Comparison of ENCODE assay signal across 9 mouse cellular contexts in genomic region chr17:46162551-46162950, GRCm38 (mm10). TPM values are rescaled to one million over a fixed set of nuclear protein-coding genes. Genes with fewer than 3 reads are reported as not detected.
DNase-seq lines count a peak whose midpoint lies in the region; ATAC-seq and TF ChIP-seq lines count a peak whose summit lies in the region.
"Had no signal": no experiment of that assay in that cellular context is flagged by ENCODE, and none has a peak within 500 bp of the region (broad histone marks: within the 10 kb centered on the region; RNA-seq: fewer than 3 reads in every experiment).

No protein-coding gene starts in this region.

- H3K9me3 ChIP-seq in heart, embryonic 11.5 days (replicated peaks; ENCODE audit: control insufficient read depth, low read length): no peaks in the 10 kb centered on the region
- no peaks in the 10 kb centered on the region for H3K9me3 ChIP-seq in lung, embryonic 16.5 days (ENCODE audit: control insufficient read depth, low read length)
- H3K9me3 ChIP-seq in hindbrain, postnatal 0 days (ENCODE audit: low read length): no peaks in the 10 kb centered on the region
- H3K9me3 ChIP-seq in neural tube, embryonic 13.5 days: no peaks in the 10 kb centered on the region

- ATAC-seq in heart, embryonic 11.5 days (replicated peaks; ENCODE audit: insufficient number of reproducible peaks, low FRiP score, low TSS enrichment): no peak
- ATAC-seq in lung, embryonic 16.5 days (ENCODE audit: low read depth): no peak
- ATAC-seq in hindbrain, postnatal 0 days: no peak
- ATAC-seq in neural tube, embryonic 13.5 days (ENCODE audit: low read depth): no peak

- DNase-seq in heart, adult 11 months: no peak
- DNase-seq in lung, postnatal 36 days: no peak
- no peak for DNase-seq in hindbrain, postnatal 0 days (ENCODE audit: low spot score)
- DNase-seq in frontal cortex, postnatal 36 days (ENCODE audit: low spot score in 2 of 2): no peak
- no peak for DNase-seq in ovary, adult 18-20 months (ENCODE audit: low spot score)
- DNase-seq: adrenal gland, postnatal 25 days had no signal

- WGBS in heart, embryonic 11.5 days (ENCODE audit: insufficient replicate concordance): 87% methylated on average over 7 of the region's 7 CpGs
- WGBS in lung, embryonic 16.5 days: 67% methylated on average over 7 of the region's 7 CpGs
- WGBS in hindbrain, postnatal 0 days: 93% methylated on average over 7 of the region's 7 CpGs
- 96% methylated on average over 7 of the region's 7 CpGs for WGBS in neural tube, embryonic 13.5 days

- peaks cover 24% of the 10 kb centered on the region for H3K4me1 ChIP-seq in heart, embryonic 11.5 days (ENCODE audit: control insufficient read depth, insufficient read depth, low read length)
- H3K4me1 ChIP-seq in lung, embryonic 16.5 days (replicated peaks; ENCODE audit: control insufficient read depth, insufficient read depth, low read length): peaks cover 17% of the 10 kb centered on the region
- peaks cover 3% of the 10 kb centered on the region; the same call in 1 of the 2 replicates for H3K4me1 ChIP-seq in hindbrain, postnatal 0 days (ENCODE audit: insufficient read depth, low read length)
- H3K4me1 ChIP-seq in neural tube, embryonic 13.5 days (replicated peaks): peaks cover 26% of the 10 kb centered on the region

- no peak overlapping the region for H3K9ac ChIP-seq in heart, embryonic 11.5 days (ENCODE audit: low read depth, low read length)
- no peak overlapping the region for H3K9ac ChIP-seq in lung, embryonic 16.5 days (ENCODE audit: low read length)
- H3K9ac ChIP-seq in hindbrain, postnatal 0 days (replicated peaks; ENCODE audit: low read length): no peak overlapping the region
- no peak overlapping the region for H3K9ac ChIP-seq in neural tube, embryonic 13.5 days

- H3K4me2 ChIP-seq in heart, embryonic 11.5 days: peak overlapping the region; percentile 80
- peak overlapping the region; percentile 73 for H3K4me2 ChIP-seq in lung, embryonic 16.5 days (ENCODE audit: low read depth, low read length)
- H3K4me2 ChIP-seq in hindbrain, postnatal 0 days (ENCODE audit: low read depth, low read length): 0 out of 2 replicates have a peak overlapping the region, but pooled peaks have one; percentile 13
- H3K4me2 ChIP-seq in neural tube, embryonic 13.5 days: peak overlapping the region; percentile 66

- no peak overlapping the region for H3K27ac ChIP-seq in heart, embryonic 11.5 days (ENCODE audit: low read depth, low read length)
- peak overlapping the region; percentile 10; the same call in 1 of the 2 replicates for H3K27ac ChIP-seq in lung, embryonic 16.5 days (ENCODE audit: low read length)
- no peak overlapping the region for H3K27ac ChIP-seq in hindbrain, postnatal 0 days
- H3K27ac ChIP-seq in neural tube, embryonic 13.5 days (replicated peaks): no peak overlapping the region

- TF ChIP-seq CTCF in hindbrain, postnatal 0 days (IDR thresholded peaks at IDR 0.05; ENCODE audit: low read depth): no peak

- no peaks in the 10 kb centered on the region for H3K27me3 ChIP-seq in heart, embryonic 11.5 days (ENCODE audit: control insufficient read depth, insufficient read depth, low read length)
- H3K27me3 ChIP-seq in lung, embryonic 16.5 days (ENCODE audit: control insufficient read depth, insufficient read depth, low read depth, low read length): no peaks in the 10 kb centered on the region
- H3K27me3 ChIP-seq in hindbrain, postnatal 0 days (ENCODE audit: insufficient read depth, low read length): no peaks in the 10 kb centered on the region
- H3K27me3 ChIP-seq in neural tube, embryonic 13.5 days: no peaks in the 10 kb centered on the region

- H3K4me3 ChIP-seq in heart, embryonic 11.5 days (ENCODE audit: low read depth, low read length): 0 out of 2 replicates have a peak overlapping the region, but pooled peaks have one; percentile 14
- peak overlapping the region; percentile 31 for H3K4me3 ChIP-seq in lung, embryonic 16.5 days (ENCODE audit: low read length)
- no peak overlapping the region for H3K4me3 ChIP-seq in hindbrain, postnatal 0 days (ENCODE audit: low read length)
- H3K4me3 ChIP-seq in neural tube, embryonic 13.5 days: no peak overlapping the region

- H3K36me3 ChIP-seq in heart, embryonic 11.5 days (ENCODE audit: control insufficient read depth, insufficient read depth, low read length): peaks cover 30% of the 10 kb centered on the region
- peaks cover 33% of the 10 kb centered on the region for H3K36me3 ChIP-seq in lung, embryonic 16.5 days (ENCODE audit: control insufficient read depth, insufficient read depth, low read length)
- H3K36me3 ChIP-seq in hindbrain, postnatal 0 days (ENCODE audit: insufficient read depth, low read length): peaks cover 29% of the 10 kb centered on the region
- peaks cover 40% of the 10 kb centered on the region for H3K36me3 ChIP-seq in neural tube, embryonic 13.5 days

RNA-seq across cellular contexts. Expression of gene Gtpbp2, which starts 1.7 kb away (rescaled TPM):
- polyA plus RNA-seq in heart, embryonic 11.5 days (2014; fragmentation: Nextera tagmentation; extraction: Ambion mirVana): 24.9 and 28.6 TPM in 2 replicates
- polyA plus RNA-seq in lung, embryonic 16.5 days (2015; fragmentation: Nextera tagmentation; extraction: Ambion mirVana): 50.3 and 55.0 TPM in 2 replicates
- total RNA-seq in hindbrain, postnatal 0 days (2014; rRNA removed): 68.0 and 94.8 TPM in 2 replicates
- polyA plus RNA-seq in hindbrain, postnatal 0 days (2015; fragmentation: Nextera tagmentation; extraction: Ambion mirVana): 25.8 and 27.9 TPM in 2 replicates
- polyA plus RNA-seq in neural tube, embryonic 13.5 days (2015; fragmentation: Nextera tagmentation; extraction: Ambion mirVana): 35.9 and 38.2 TPM in 2 replicates

RNA-seq across cellular contexts. Expression of gene Mad2l1bp, which starts 9.2 kb away (rescaled TPM):
- polyA plus RNA-seq in heart, embryonic 11.5 days (2014; fragmentation: Nextera tagmentation; extraction: Ambion mirVana): 38.8 and 39.8 TPM in 2 replicates
- polyA plus RNA-seq in lung, embryonic 16.5 days (2015; fragmentation: Nextera tagmentation; extraction: Ambion mirVana): 55.5 and 57.1 TPM in 2 replicates
- total RNA-seq in hindbrain, postnatal 0 days (2014; rRNA removed): 10.2 and 16.2 TPM in 2 replicates
- polyA plus RNA-seq in hindbrain, postnatal 0 days (2015; fragmentation: Nextera tagmentation; extraction: Ambion mirVana): 17.2 and 17.5 TPM in 2 replicates
- polyA plus RNA-seq in neural tube, embryonic 13.5 days (2015; fragmentation: Nextera tagmentation; extraction: Ambion mirVana): 24.1 and 30.8 TPM in 2 replicates

RNA-seq across cellular contexts. Expression of gene Rsph9, which starts 18.5 kb away (rescaled TPM):
- 6.1 and 6.7 TPM in 2 replicates for polyA plus RNA-seq in heart, embryonic 11.5 days (2014; fragmentation: Nextera tagmentation; extraction: Ambion mirVana)
- polyA plus RNA-seq in lung, embryonic 16.5 days (2015; fragmentation: Nextera tagmentation; extraction: Ambion mirVana): 23.7 and 26.8 TPM in 2 replicates
- 50.7 and 54.3 TPM in 2 replicates for total RNA-seq in hindbrain, postnatal 0 days (2014; rRNA removed)
- 74.7 and 80.0 TPM in 2 replicates for polyA plus RNA-seq in hindbrain, postnatal 0 days (2015; fragmentation: Nextera tagmentation; extraction: Ambion mirVana)
- polyA plus RNA-seq in neural tube, embryonic 13.5 days (2015; fragmentation: Nextera tagmentation; extraction: Ambion mirVana): 17.3 and 19.9 TPM in 2 replicates

RNA-seq across cellular contexts. Expression of gene Polh, which starts 39.9 kb away (rescaled TPM):
- 12.1 and 12.3 TPM in 2 replicates for polyA plus RNA-seq in heart, embryonic 11.5 days (2014; fragmentation: Nextera tagmentation; extraction: Ambion mirVana)
- 24.1 and 26.0 TPM in 2 replicates for polyA plus RNA-seq in lung, embryonic 16.5 days (2015; fragmentation: Nextera tagmentation; extraction: Ambion mirVana)
- total RNA-seq in hindbrain, postnatal 0 days (2014; rRNA removed): 9.7 and 10.5 TPM in 2 replicates
- polyA plus RNA-seq in hindbrain, postnatal 0 days (2015; fragmentation: Nextera tagmentation; extraction: Ambion mirVana): 4.7 and 5.5 TPM in 2 replicates
- polyA plus RNA-seq in neural tube, embryonic 13.5 days (2015; fragmentation: Nextera tagmentation; extraction: Ambion mirVana): 8.0 and 8.4 TPM in 2 replicates

RNA-seq across cellular contexts. Expression of gene Xpo5, which starts 40.0 kb away (rescaled TPM):
- 32.3 and 32.6 TPM in 2 replicates for polyA plus RNA-seq in heart, embryonic 11.5 days (2014; fragmentation: Nextera tagmentation; extraction: Ambion mirVana)
- polyA plus RNA-seq in lung, embryonic 16.5 days (2015; fragmentation: Nextera tagmentation; extraction: Ambion mirVana): 31.2 and 33.8 TPM in 2 replicates
- total RNA-seq in hindbrain, postnatal 0 days (2014; rRNA removed): 54.5 and 56.9 TPM in 2 replicates
- polyA plus RNA-seq in hindbrain, postnatal 0 days (2015; fragmentation: Nextera tagmentation; extraction: Ambion mirVana): 23.8 and 23.9 TPM in 2 replicates
- polyA plus RNA-seq in neural tube, embryonic 13.5 days (2015; fragmentation: Nextera tagmentation; extraction: Ambion mirVana): 34.3 and 35.2 TPM in 2 replicates

Comparison
In these comparisons a context has a peak if more than half of its experiments do, and no peak if none do; other contexts are left out.
1. H3K4me2 ChIP-seq: peak in every context shown above with its lines; median percentile 80 in heart, embryonic 11.5 days; 73 in lung, embryonic 16.5 days; 66 in neural tube, embryonic 13.5 days; 13 in hindbrain, postnatal 0 days.
2. H3K4me3 ChIP-seq: peak in heart, embryonic 11.5 days (single experiment) and lung, embryonic 16.5 days (single experiment); none in hindbrain, postnatal 0 days (single experiment) and neural tube, embryonic 13.5 days (single experiment).